Mouse (Mus musculus): Measurements from ENCODE around the gene Mmp8. TPM values are rescaled to one million over a fixed set of nuclear protein-coding genes. Genes with fewer than 3 reads are reported as not detected.

Gene Mmp8
- total RNA-seq (2015; ENCODE audit: low replicate concordance), result 86.5 and 105 TPM in 2 replicates
- 75.7 and 88.3 TPM in 2 replicates for total RNA-seq (2017; ENCODE audit: low replicate concordance)

DNA sequence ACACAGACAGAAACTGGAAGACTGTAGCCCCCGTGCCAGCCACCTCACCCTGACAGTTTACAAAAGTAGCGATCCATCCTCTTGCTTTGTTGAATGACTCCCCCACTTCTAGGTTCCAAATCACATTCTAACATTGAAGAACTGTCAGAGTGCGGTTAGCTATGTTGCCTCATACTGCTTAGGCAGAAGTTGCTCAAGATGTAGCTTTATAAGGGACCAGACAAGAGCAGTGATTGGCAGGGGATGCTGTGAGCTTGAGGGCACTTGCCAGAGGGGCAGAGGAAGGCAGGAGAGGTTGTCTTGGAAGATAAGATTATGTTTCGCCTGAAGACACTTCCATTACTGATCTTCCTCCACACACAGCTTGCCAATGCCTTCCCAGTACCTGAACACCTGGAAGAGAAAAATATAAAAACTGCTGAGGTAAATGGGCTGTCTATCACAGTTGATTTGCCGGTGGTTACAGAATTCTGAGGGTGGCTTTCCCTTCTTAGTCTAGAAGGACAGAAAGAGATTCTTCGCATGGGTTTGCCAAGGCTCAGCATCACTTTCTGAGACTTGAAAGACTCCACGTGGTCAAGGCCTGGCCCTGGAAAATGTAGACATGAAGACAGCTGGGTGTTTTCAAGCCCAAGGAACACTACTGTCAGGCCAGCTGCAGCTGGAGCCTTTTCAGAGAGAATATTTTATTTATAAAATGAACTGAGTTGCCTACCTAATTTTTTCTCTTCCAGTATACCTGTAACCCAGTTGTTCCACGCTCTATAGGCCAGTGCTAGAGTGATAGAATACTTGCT, at the start of gene Mmp8:
TSS of gene Mmp8 (plus strand) at position 236 of the 797 bp plus-strand sequence.
- ATAC-seq (replicated peaks; ENCODE audit: low FRiP score, poor library complexity, severe bottlenecking), result no peak

DNA sequence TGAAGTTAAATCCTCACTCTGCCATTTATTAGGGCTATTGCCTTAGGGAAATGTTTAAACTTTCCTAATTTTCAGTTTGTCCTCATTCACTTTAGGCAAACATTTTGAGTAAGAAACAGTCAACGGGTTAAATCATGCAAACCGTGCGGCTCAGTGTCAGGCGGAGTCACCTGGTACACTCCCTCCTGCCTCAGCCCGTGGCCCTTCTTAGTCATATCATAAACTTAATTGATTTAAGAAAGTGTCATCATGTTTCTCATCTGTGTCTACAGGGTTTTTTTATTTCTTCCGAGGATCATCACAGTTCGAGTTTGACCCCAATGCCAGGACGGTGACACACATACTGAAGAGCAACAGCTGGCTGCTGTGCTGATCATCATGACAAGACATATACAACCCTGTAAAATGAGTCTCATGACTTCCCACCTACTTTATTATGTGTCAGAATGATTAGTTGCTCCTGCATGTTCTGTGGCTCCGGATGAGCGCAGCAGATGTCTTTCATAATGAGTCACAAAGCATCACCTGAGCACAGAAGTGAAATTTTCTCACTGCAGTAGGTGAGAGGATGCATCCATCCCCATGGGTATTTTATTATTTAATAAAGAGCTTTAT, 48.5 kb upstream of the Mmp8 start:
- ATAC-seq (replicated peaks; ENCODE audit: low FRiP score, poor library complexity, severe bottlenecking), result no peak

DNA sequence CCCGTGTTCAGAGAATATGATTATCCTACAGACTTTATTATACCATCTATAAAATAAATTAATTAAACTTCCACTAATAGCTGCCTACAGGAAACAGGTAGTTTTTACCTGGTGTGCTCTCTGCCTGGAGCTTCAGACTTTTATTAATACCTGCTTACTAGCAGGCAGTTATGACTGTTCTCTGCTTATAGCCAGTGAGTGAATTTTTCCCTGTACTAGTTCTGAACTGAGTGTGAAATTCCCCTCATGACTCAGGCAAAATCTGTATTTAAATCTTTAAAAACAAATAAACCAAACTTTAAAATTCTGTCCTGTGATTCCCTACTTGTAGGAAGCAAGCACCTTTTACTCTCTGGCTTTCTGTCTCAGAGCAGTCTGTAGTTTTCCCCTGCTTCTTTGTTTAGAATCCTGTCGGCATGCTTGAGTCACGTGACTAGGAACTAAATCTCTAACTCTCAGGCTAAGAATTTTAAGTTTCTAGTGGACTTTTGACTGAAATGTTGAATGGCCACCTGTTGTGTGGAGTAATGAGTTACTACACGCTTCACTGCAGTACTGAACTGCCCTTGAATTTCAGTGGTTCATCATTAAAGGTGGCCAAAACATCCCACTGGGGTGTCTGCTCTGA, 40.2 kb upstream of the Mmp8 start:
- ATAC-seq (replicated peaks; ENCODE audit: low FRiP score, poor library complexity, severe bottlenecking), result no peak

- ATAC-seq (replicated peaks; ENCODE audit: low FRiP score, poor library complexity, severe bottlenecking), result no peak
These were observed 31.9 kb upstream of the Mmp8 start for GRCm38 (mm10) chr9:7526255-7526940.

- ATAC-seq (replicated peaks; ENCODE audit: low FRiP score, poor library complexity, severe bottlenecking), result no peak
These were observed 15.5 kb upstream of the Mmp8 start for GRCm38 (mm10) chr9:7542763-7543162.

DNA sequence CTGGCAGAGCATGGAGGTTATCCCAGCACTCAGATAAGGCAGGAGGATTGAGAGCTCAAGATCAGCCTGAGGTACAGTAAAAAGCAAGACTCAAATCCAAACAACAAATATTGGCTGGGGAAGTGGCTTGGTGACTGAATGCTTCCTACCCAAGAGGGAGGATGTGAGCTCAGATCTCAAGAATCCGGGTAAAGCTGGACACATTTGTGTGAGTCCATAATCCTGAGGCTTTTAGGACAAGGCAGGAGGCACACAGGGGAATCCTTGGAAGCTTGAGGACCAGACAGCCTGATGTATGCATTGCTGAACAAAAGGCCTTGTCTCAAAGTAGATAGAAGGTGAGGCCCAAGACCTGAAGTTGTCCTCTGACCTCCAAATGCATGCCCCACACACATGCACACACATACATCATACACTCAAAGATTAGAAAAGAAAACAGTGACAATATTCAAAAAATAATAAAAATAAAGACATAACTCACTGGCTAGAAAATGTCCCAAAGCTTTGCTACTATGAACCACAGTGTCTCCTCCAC, 13.3 kb upstream of the Mmp8 start:
- ATAC-seq (replicated peaks; ENCODE audit: low FRiP score, poor library complexity, severe bottlenecking), result no peak

DNA sequence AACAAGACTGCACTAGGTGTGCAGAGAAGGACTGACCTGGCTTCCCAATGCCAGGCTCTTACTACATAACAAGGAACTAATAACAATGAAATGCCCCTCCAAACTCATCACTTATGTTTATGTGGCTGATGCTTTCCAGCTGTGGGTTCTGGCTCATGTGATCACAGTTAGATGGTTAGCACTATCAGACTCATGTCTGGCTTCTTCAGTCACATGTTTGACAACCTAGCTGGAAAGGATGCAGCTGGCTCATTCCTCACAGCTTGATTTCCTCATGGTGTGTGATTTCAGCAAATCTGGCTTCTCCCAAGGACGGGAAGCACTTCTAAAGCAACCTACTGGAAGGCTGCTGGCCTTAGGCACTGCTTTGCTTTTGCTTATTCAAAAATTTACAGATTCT, 12.8 kb upstream of the Mmp8 start:
- ATAC-seq (replicated peaks; ENCODE audit: low FRiP score, poor library complexity, severe bottlenecking), result no peak

GRCm38 (mm10) chr9:7545920-7546319, 12.3 kb upstream of the Mmp8 start:
- no peak for ATAC-seq (replicated peaks; ENCODE audit: low FRiP score, poor library complexity, severe bottlenecking)

DNA sequence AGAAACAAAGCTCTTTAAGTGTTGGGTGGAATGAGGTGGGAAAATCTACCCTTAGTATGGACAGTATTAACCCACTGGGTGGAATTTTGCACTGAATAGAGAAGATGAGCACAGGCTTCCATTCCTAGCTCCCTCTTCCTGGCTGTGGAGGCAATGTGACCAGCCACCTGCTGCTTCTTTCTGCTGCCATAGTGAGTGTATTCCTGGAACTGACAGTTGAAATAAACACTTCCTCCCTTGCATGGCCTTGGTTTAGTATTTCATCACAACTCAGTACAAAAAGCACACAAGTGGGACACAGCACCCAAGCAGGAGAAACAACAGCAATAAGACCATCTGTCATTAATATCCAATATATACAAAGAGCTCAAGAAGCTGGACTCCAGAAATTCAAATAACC, 6.3 kb upstream of the Mmp8 start:
- no peak for ATAC-seq (replicated peaks; ENCODE audit: low FRiP score, poor library complexity, severe bottlenecking)

GRCm38 (mm10) chr9:7553536-7553935, 4.7 kb upstream of the Mmp8 start:
- no peak for ATAC-seq (replicated peaks; ENCODE audit: low FRiP score, poor library complexity, severe bottlenecking)

GRCm38 (mm10) chr9:7554382-7554781, 3.9 kb upstream of the Mmp8 start:
- no peak for ATAC-seq (replicated peaks; ENCODE audit: low FRiP score, poor library complexity, severe bottlenecking)

DNA sequence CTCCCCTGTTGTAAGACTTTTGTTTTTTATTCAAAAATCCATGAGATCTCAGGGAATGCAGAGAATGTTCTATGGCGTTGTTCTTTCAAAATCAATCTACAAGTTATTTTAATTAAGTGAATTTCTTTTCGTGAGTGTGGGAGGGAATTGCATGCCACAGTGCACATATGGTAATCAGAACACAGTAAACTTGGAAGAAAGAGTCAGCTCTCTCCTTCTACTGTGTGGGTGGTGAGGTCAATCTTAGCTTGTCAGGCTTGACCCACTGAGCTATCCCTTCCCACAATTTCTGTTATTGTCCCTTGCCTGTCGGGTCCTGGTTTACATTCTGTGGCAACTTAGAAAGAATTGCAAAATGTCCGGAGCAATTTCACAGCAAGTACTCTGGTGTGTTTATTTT, 1.8 kb downstream of the Mmp8 start:
- ATAC-seq (replicated peaks; ENCODE audit: low FRiP score, poor library complexity, severe bottlenecking), result no peak

DNA sequence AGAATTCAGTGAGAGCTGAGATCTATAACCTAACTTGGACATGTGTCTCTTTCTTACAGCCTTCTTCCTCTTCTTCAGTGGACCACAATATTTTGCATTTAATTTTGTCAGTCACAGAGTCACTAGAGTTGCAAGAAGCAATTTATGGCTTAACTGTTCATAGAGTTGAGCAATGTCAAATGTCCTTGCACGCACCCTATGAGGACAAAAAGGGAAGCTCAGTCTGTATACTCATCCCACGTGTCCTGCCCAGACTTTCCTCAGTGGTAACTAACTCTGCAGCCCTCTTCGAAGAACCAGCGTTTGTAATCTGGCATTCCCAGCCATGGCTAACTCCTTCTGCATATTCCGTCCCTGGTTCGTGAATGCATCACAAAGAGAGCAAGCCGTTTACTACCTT, 9.1 kb downstream of the Mmp8 start:
- no peak for ATAC-seq (replicated peaks; ENCODE audit: low FRiP score, poor library complexity, severe bottlenecking)

- no peak for ATAC-seq (replicated peaks; ENCODE audit: low FRiP score, poor library complexity, severe bottlenecking)
These were observed 9.7 kb downstream of the Mmp8 start for GRCm38 (mm10) chr9:7567923-7568322.

DNA sequence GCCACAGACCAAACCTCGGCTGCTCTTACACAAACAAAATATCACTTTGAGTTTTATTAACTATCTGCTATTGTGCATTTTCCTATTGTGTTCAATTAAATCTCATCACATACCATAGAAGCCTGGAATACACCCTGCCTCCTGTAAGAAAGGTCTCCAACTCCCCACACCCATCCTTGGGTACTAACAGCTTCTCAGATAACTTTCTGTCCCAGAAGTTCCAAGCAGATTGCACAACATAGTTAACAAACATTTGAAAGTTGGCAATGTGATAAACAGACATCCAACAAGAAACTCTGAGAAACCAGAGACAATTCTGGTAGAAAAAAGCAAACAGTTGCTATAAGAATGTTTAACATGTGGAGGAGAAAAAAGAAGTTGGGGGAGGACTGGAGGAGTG, 12.2 kb downstream of the Mmp8 start:
- no peak for ATAC-seq (replicated peaks; ENCODE audit: low FRiP score, poor library complexity, severe bottlenecking)

DNA sequence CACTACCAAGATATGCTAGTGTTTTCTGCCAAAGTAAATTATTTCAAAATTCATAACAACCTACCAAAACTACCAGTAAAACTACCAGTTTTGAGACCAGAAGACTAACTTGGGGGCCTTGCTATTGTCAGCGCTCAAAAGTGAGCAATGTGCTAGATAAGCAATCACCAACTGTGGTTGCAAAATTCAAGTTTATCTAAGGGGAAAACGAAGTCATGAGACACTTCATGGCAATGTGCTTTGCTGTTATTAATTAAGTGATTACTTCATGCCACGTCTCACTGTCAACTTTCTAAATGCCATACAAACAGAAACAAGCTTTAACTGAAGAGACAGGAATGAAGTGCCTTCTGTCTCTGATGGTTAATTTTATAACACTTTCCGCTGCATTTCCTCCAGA, 12.9 kb downstream of the Mmp8 start, which contains the start of gene Mmp27:
TSS of gene Mmp27 (plus strand) at position 235 of the 400 bp plus-strand sequence.
- no peak for ATAC-seq (replicated peaks; ENCODE audit: low FRiP score, poor library complexity, severe bottlenecking)

- no peak for ATAC-seq (replicated peaks; ENCODE audit: low FRiP score, poor library complexity, severe bottlenecking)
These were observed 13.9 kb downstream of the Mmp8 start for GRCm38 (mm10) chr9:7572188-7572587.

DNA sequence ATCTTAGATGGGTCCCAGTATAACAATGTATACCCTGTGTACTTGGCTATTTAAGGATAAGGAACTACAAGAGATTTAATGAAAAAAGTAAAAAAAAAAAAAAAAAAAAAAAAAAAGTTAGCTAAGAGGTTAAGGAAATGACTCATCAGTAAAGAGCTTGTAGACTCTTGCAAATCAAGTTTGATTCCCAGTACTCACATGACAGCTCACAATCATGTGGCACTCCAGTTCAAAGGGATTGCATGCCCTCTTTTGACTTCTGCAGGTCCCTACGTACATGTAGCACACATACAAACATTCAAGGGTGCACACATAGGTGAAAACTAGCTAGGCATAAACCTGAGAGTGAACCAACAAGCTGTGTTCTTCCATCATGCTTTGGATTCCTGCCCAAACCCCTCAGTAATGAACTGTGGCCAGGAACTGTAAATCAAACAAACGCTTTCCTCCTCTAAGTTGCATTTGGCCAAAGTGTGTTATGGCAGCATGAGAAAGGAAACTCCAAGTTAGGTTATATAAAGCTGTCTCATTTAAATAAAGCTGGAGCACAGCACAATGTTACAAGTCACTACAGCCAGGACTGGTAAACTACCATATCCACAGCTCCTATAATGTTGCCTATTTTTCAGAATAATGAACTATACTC, 14.5 kb downstream of the Mmp8 start:
- no peak for ATAC-seq (replicated peaks; ENCODE audit: low FRiP score, poor library complexity, severe bottlenecking)

DNA sequence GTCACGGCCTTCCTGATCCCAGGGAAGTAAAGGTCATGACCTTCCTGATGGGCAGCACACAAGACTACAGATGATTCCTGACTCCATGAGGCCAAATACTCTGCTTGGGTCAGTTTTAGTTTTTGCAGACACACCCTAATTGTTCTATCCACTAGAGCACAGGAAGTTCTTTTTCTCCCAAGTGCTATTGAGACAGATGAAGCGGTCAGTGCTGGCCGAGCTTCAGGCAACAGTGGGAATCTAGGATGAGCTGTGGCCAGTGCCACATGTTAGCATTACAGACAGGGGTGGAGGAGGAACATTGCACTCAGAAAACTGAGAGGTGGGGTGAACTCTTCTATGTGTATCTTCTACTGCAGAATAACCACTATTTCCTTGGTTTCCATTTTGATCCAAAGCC, 17.3 kb downstream of the Mmp8 start:
- ATAC-seq (replicated peaks; ENCODE audit: low FRiP score, poor library complexity, severe bottlenecking), result no peak

DNA sequence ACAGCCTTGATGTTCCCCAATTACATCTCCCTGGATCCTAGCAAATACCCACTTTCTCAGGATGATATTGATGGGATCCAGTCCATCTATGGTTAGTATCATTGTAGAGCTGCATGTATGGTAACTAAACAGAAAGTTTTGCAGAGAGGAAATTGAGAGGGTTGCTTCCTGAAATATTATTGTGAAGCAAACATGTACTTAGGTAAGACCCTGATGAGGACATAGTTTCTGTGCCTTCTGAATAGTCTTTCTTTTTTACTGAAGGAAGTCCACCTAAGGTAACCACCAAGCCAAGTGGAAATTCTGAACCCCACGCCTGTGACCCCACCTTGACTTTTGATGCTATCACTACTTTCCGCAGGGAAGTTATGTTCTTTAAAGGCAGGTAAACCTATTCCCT, 19.1 kb downstream of the Mmp8 start:
- no peak for ATAC-seq (replicated peaks; ENCODE audit: low FRiP score, poor library complexity, severe bottlenecking)
